Mouse (Mus musculus) myocyte (in vitro differentiated cells): ENCODE measurements around the gene Wdpcp. TPM values are rescaled to one million over a fixed set of nuclear protein-coding genes. Genes with fewer than 3 reads are reported as not detected.

ENCODE experiments used
- H3K27me3 ChIP-seq: one replicate; pipeline ENCODE4 v1.6.1; 2011; ENCODE audit not compliant: control insufficient read depth, insufficient read depth, insufficient read length
- H3K36me3 ChIP-seq: one replicate; pipeline ENCODE4 v1.6.1; 2011; ENCODE audit not compliant: control insufficient read depth, insufficient read depth
- H3K4me2 ChIP-seq: one replicate; pipeline ENCODE4 v1.6.1; 2011; ENCODE audit warnings: low read depth, control low read depth
- H3K4me3 ChIP-seq: one replicate; pipeline ENCODE4 v1.5.1; 2011; ENCODE audit warnings: mild to moderate bottlenecking, control low read depth, moderate library complexity
- H3K79me2 ChIP-seq: one replicate; pipeline ENCODE4 v1.6.1; 2011; ENCODE audit not compliant: control insufficient read depth, insufficient read depth
- H3ac ChIP-seq: one replicate; pipeline ENCODE4 v1.6.1; 2011; ENCODE audit not compliant: control insufficient read depth, insufficient read length
- CEBPB ChIP-seq: IDR thresholded peaks from 2 replicates; pipeline ENCODE4 v1.6.1; 2011; ENCODE audit warnings: mild to moderate bottlenecking, moderate library complexity; ENCODE audit not compliant: poor library complexity, insufficient read depth, severe bottlenecking
- E2F4 ChIP-seq: IDR thresholded peaks from one replicate; pipeline ENCODE4 v1.6.1; 2011; ENCODE audit warnings: mild to moderate bottlenecking, control low read depth, moderate library complexity; ENCODE audit not compliant: insufficient read depth
- MAX ChIP-seq: IDR thresholded peaks from one replicate; pipeline ENCODE4 v1.6.1; 2011; ENCODE audit warnings: low read depth, mild to moderate bottlenecking, control low read depth
- MYOD1 ChIP-seq, 3 experiments: IDR thresholded peaks; one replicate each; pipeline ENCODE4 v1.6.1; 2011; ENCODE audit warnings: control low read depth in 2 of 3, low read depth in 2 of 3, mild to moderate bottlenecking in 2 of 3, moderate library complexity in 1 of 3; ENCODE audit not compliant: insufficient read length in 2 of 3, control insufficient read depth in 1 of 3
- MYOG ChIP-seq, 3 experiments: IDR thresholded peaks; one replicate each; pipeline ENCODE4 v1.6.1; 2011; ENCODE audit warnings: control low read depth in 2 of 3, low read depth in 2 of 3, mild to moderate bottlenecking in 2 of 3; ENCODE audit not compliant: insufficient read length in 2 of 3, control insufficient read depth in 1 of 3, insufficient read depth in 1 of 3
- POLR2A ChIP-seq: IDR thresholded peaks from one replicate; pipeline ENCODE4 v1.6.1; 2011; ENCODE audit warnings: low read depth, mild to moderate bottlenecking, control low read depth, moderate library complexity; ENCODE audit not compliant: insufficient read length
- POLR2AphosphoS2 ChIP-seq: IDR thresholded peaks from one replicate; pipeline ENCODE4 v1.6.1; 2011; ENCODE audit warnings: low read depth, control low read depth; ENCODE audit not compliant: insufficient read length
- REST ChIP-seq: IDR thresholded peaks from one replicate; pipeline ENCODE4 v1.6.1; 2011; ENCODE audit warnings: mild to moderate bottlenecking, control low read depth, moderate library complexity; ENCODE audit not compliant: insufficient read depth, insufficient read length
- SRF ChIP-seq: IDR thresholded peaks from one replicate; pipeline ENCODE4 v1.6.1; 2011; ENCODE audit warnings: low read depth; ENCODE audit not compliant: control insufficient read depth, insufficient read length
- TCF12 ChIP-seq: IDR thresholded peaks from one replicate; pipeline ENCODE4 v1.6.1; 2011; ENCODE audit warnings: mild to moderate bottlenecking, control low read depth; ENCODE audit not compliant: poor library complexity, insufficient read depth, severe bottlenecking
- TCF3 ChIP-seq: IDR thresholded peaks from one replicate; pipeline ENCODE4 v1.6.1; 2011; ENCODE audit warnings: low read depth, control low read depth; ENCODE audit not compliant: insufficient read length
- USF1 ChIP-seq: IDR thresholded peaks from one replicate; pipeline ENCODE4 v1.6.1; 2011; ENCODE audit warnings: low read depth, mild to moderate bottlenecking, control low read depth, moderate library complexity
- polyA plus RNA-seq: library from polyadenylated mRNA; unstranded; fragments of >200 nt; fragmentation: generic; extraction: Trizol; gene quantifications from one replicate; pipeline ENCODE4 v1.2.1, GENCODE M21; 2012; ENCODE audit warnings: missing spikeins

Gene Wdpcp
- polyA plus RNA-seq, 1 experiment, result 5.2 TPM

GRCm38 (mm10) chr11:21824941-21825340, 252.9 kb downstream of the Wdpcp start:
- Histone ChIP-seq H3K4me3 (no peak overlapping the region), H3ac (no peak overlapping the region), H3K36me3 (no peaks in the 10 kb centered on the region), H3K79me2 (no peaks in the 10 kb centered on the region), H3K27me3 (no peaks in the 10 kb centered on the region), H3K4me2 (no peak overlapping the region)
- TF ChIP-seq TCF12, result no peak
- TF ChIP-seq CEBPB, result no peak
- TF ChIP-seq TCF3, result no peak
- no peak for TF ChIP-seq MYOD1 (IDR thresholded peaks at IDR 0.05; ENCODE audit: control insufficient read depth in 1 of 3, insufficient read length in 2 of 3, low read depth in 2 of 3)

GRCm38 (mm10) chr11:21826521-21826920, 254.5 kb downstream of the Wdpcp start:
- TF ChIP-seq E2F4, result no peak
- no peak for TF ChIP-seq TCF3
- TF ChIP-seq USF1, result no peak
- no peak for TF ChIP-seq MAX
- no peak for TF ChIP-seq POLR2A
- no peak for TF ChIP-seq POLR2AphosphoS2
- H3ac ChIP-seq, result no peak overlapping the region
- no peaks in the 10 kb centered on the region for H3K27me3 ChIP-seq

GRCm38 (mm10) chr11:21847040-21847439, 275.0 kb downstream of the Wdpcp start:
- no peaks in the 10 kb centered on the region for H3K36me3 ChIP-seq
- no peak overlapping the region for H3ac ChIP-seq
- H3K27me3 ChIP-seq, result no peaks in the 10 kb centered on the region
- H3K79me2 ChIP-seq, result no peaks in the 10 kb centered on the region
- no peak overlapping the region for H3K4me3 ChIP-seq
- H3K4me2 ChIP-seq, result no peak overlapping the region
- TF ChIP-seq MYOG (IDR thresholded peaks at IDR 0.05; ENCODE audit: control insufficient read depth in 1 of 3, insufficient read depth in 1 of 3, insufficient read length in 2 of 3, low read depth in 2 of 3) (no peak), MYOD1 (IDR thresholded peaks at IDR 0.05; ENCODE audit: control insufficient read depth in 1 of 3, insufficient read length in 2 of 3, low read depth in 2 of 3) (no peak), E2F4 (no peak), TCF12 (no peak), TCF3 (no peak), MAX (no peak), REST (no peak), POLR2AphosphoS2 (no peak)

More at GRCm38 (mm10) chr11:21826521-21826920, 254.5 kb downstream of the Wdpcp start:
- Histone ChIP-seq H3K4me2 (no peak overlapping the region), H3K79me2 (no peaks in the 10 kb centered on the region), H3K36me3 (no peaks in the 10 kb centered on the region), H3K4me3 (no peak overlapping the region)

- Histone ChIP-seq H3K4me2 (no peak overlapping the region), H3K4me3 (no peak overlapping the region), H3K36me3 (no peaks in the 10 kb centered on the region), H3ac (no peak overlapping the region), H3K27me3 (no peaks in the 10 kb centered on the region), H3K79me2 (no peaks in the 10 kb centered on the region)
- TF ChIP-seq SRF (no peak), TCF12 (no peak), E2F4 (no peak), MAX (no peak), USF1 (no peak)
Measured at GRCm38 (mm10) chr11:21864000-21864399, 292.0 kb downstream of the Wdpcp start.

GRCm38 (mm10) chr11:21864516-21864915, 292.5 kb downstream of the Wdpcp start:
- Histone ChIP-seq H3K27me3 (no peaks in the 10 kb centered on the region), H3K4me3 (no peak overlapping the region), H3K79me2 (no peaks in the 10 kb centered on the region), H3K4me2 (no peak overlapping the region), H3ac (no peak overlapping the region), H3K36me3 (no peaks in the 10 kb centered on the region)
- TF ChIP-seq USF1, result no peak
- TF ChIP-seq SRF, result no peak
- no peak for TF ChIP-seq MYOD1 (IDR thresholded peaks at IDR 0.05; ENCODE audit: control insufficient read depth in 1 of 3, insufficient read length in 2 of 3, low read depth in 2 of 3)
- no peak for TF ChIP-seq MAX
- TF ChIP-seq REST, result no peak
- no peak for TF ChIP-seq POLR2A
- no peak for TF ChIP-seq CEBPB
- TF ChIP-seq TCF12, result no peak
- TF ChIP-seq E2F4, result no peak
- no peak for TF ChIP-seq MYOG (IDR thresholded peaks at IDR 0.05; ENCODE audit: control insufficient read depth in 1 of 3, insufficient read depth in 1 of 3, insufficient read length in 2 of 3, low read depth in 2 of 3)
- no peak for TF ChIP-seq POLR2AphosphoS2
- no peak for TF ChIP-seq TCF3

- Histone ChIP-seq H3ac (no peak overlapping the region), H3K4me3 (no peak overlapping the region), H3K27me3 (no peaks in the 10 kb centered on the region), H3K79me2 (no peaks in the 10 kb centered on the region), H3K36me3 (no peaks in the 10 kb centered on the region), H3K4me2 (no peak overlapping the region)
- TF ChIP-seq POLR2AphosphoS2 (no peak), TCF3 (no peak), POLR2A (no peak)
Measured at GRCm38 (mm10) chr11:21868675-21869074, 296.6 kb downstream of the Wdpcp start.
